Mouse (Mus musculus): Measurements from ENCODE around the gene Gm12789. TPM values are rescaled to one million over a fixed set of nuclear protein-coding genes. Genes with fewer than 3 reads are reported as not detected.
A peak's percentile ranks its signal among the peaks of the same experiment; 100 is the strongest.
"Not testable (repeated sequence)": the region's sequence is repeated elsewhere in the genome, so short reads cannot be mapped to it uniquely, and the experiment has no call there.

Gene Gm12789
- not detected in 2 replicates for polyA plus RNA-seq (2016; fragmentation: Nextera tagmentation; extraction: Ambion mirVana)

- DNase-seq (ENCODE audit: low spot score); H3K9me3 ChIP-seq; H3K4me3 ChIP-seq; H3K27ac ChIP-seq (replicated peaks); H3K36me3 ChIP-seq (replicated peaks); H3K27me3 ChIP-seq (replicated peaks; ENCODE audit: low read depth, poor library complexity, severe bottlenecking); H3K4me1 ChIP-seq: not testable (repeated sequence)
- WGBS = 83% methylated on average over 2 of the region's 2 CpGs
Measured at GRCm38 (mm10) chr4:101986326-101986725, at the start of gene Gm12789. TSS of gene Gm12789 (plus strand) at chr4:101986626.

- not testable (repeated sequence) for DNase-seq (ENCODE audit: low spot score); H3K4me1 ChIP-seq; H3K4me3 ChIP-seq; H3K27ac ChIP-seq (replicated peaks); H3K27me3 ChIP-seq (replicated peaks; ENCODE audit: low read depth, poor library complexity, severe bottlenecking); H3K36me3 ChIP-seq (replicated peaks); H3K9me3 ChIP-seq
- WGBS = 82% methylated on average over 2 of the region's 2 CpGs
Measured at GRCm38 (mm10) chr4:101940107-101940506, 46.3 kb upstream of the Gm12789 start, which contains the start of gene Gm12794. TSS of gene Gm12794 (plus strand) at chr4:101940407.

GRCm38 (mm10) chr4:101980949-101981348 is 5.5 kb upstream of the Gm12789 start, which contains the start of gene Gm12790:
TSS of gene Gm12790 (minus strand) at chr4:101981049.
- not testable (repeated sequence) for H3K4me3 ChIP-seq; H3K36me3 ChIP-seq (replicated peaks); H3K4me1 ChIP-seq; H3K9me3 ChIP-seq; H3K27ac ChIP-seq (replicated peaks); DNase-seq (ENCODE audit: low spot score); H3K27me3 ChIP-seq (replicated peaks; ENCODE audit: low read depth, poor library complexity, severe bottlenecking)
- WGBS = 92% methylated on average over 1 of the region's 5 CpGs

GRCm38 (mm10) chr4:101985678-101986077 is 748 bp upstream of the Gm12789 start:
- DNase-seq (ENCODE audit: low spot score) = no peak
- no peaks in the 10 kb centered on the region for H3K36me3 ChIP-seq (replicated peaks)
- no peak overlapping the region for H3K4me3 ChIP-seq
- H3K27ac ChIP-seq (replicated peaks) = no peak overlapping the region
- H3K9me3 ChIP-seq = no peaks in the 10 kb centered on the region
- 93% methylated on average over 5 of the region's 5 CpGs for WGBS
- H3K27me3 ChIP-seq (replicated peaks; ENCODE audit: low read depth, poor library complexity, severe bottlenecking) = no peaks in the 10 kb centered on the region
- H3K4me1 ChIP-seq = no peaks in the 10 kb centered on the region

GRCm38 (mm10) chr4:101997426-101997825 is 11.0 kb downstream of the Gm12789 start:
- DNase-seq (ENCODE audit: low spot score) = no peak
- no peak overlapping the region for H3K27ac ChIP-seq (replicated peaks)
- 92% methylated on average over 5 of the region's 5 CpGs for WGBS
- no peaks in the 10 kb centered on the region for H3K27me3 ChIP-seq (replicated peaks; ENCODE audit: low read depth, poor library complexity, severe bottlenecking)
- H3K4me1 ChIP-seq = no peaks in the 10 kb centered on the region
- H3K4me3 ChIP-seq = no peak overlapping the region
- no peaks in the 10 kb centered on the region for H3K36me3 ChIP-seq (replicated peaks)
- H3K9me3 ChIP-seq = no peaks in the 10 kb centered on the region

GRCm38 (mm10) chr4:101998267-101998922 is 12.0 kb downstream of the Gm12789 start:
- Histone ChIP-seq H3K27me3 (replicated peaks; ENCODE audit: low read depth, poor library complexity, severe bottlenecking) (no peaks in the 10 kb centered on the region), H3K4me3 (no peak overlapping the region), H3K36me3 (replicated peaks) (no peaks in the 10 kb centered on the region), H3K27ac (replicated peaks) (no peak overlapping the region), H3K9me3 (no peaks in the 10 kb centered on the region), H3K4me1 (no peaks in the 10 kb centered on the region)
- WGBS = 43% methylated on average over 15 of the region's 15 CpGs
- DNase-seq (ENCODE audit: low spot score) = peak; percentile 78

- Histone ChIP-seq H3K36me3 (replicated peaks) (no peaks in the 10 kb centered on the region), H3K27me3 (replicated peaks; ENCODE audit: low read depth, poor library complexity, severe bottlenecking) (no peaks in the 10 kb centered on the region), H3K4me3 (no peak overlapping the region), H3K27ac (replicated peaks) (no peak overlapping the region), H3K4me1 (no peaks in the 10 kb centered on the region), H3K9me3 (no peaks in the 10 kb centered on the region)
- DNase-seq (ENCODE audit: low spot score) = no peak
- WGBS = 84% methylated on average over 6 of the region's 6 CpGs
Measured at GRCm38 (mm10) chr4:102026619-102027018, 40.2 kb downstream of the Gm12789 start.

Other genes with a start within 250 kb of the Gm12789 start
- gene B020004J07Rik, start 142.6 kb upstream of the Gm12789 start, polyA plus RNA-seq (2016; fragmentation: Nextera tagmentation; extraction: Ambion mirVana) = not detected in 2 replicates
- not detected in 2 replicates for gene C130073F10Rik, start 92.8 kb upstream of the Gm12789 start, polyA plus RNA-seq (2016; fragmentation: Nextera tagmentation; extraction: Ambion mirVana)
- not detected in 2 replicates for gene Gm12800, start 77.5 kb upstream of the Gm12789 start, polyA plus RNA-seq (2016; fragmentation: Nextera tagmentation; extraction: Ambion mirVana)
- not detected in 2 replicates for gene Gm12794, start 46.2 kb upstream of the Gm12789 start, polyA plus RNA-seq (2016; fragmentation: Nextera tagmentation; extraction: Ambion mirVana)
- not detected in 2 replicates for gene Gm12790, start 5.6 kb upstream of the Gm12789 start, polyA plus RNA-seq (2016; fragmentation: Nextera tagmentation; extraction: Ambion mirVana)
- 8.0 and 8.2 TPM in 2 replicates for gene Pde4b, start 100.9 kb downstream of the Gm12789 start, polyA plus RNA-seq (2016; fragmentation: Nextera tagmentation; extraction: Ambion mirVana)